Mouse (Mus musculus): ENCODE measurements around the gene Olfr1392. TPM values are rescaled to one million over a fixed set of nuclear protein-coding genes. Genes with fewer than 3 reads are reported as not detected.

Gene Olfr1392
- polyA plus RNA-seq, 1 experiment: 0.09 TPM

GRCm38 (mm10) chr11:49250422-49251379, 34.4 kb upstream of the Olfr1392 start:
- peaks cover 37% of the 10 kb centered on the region for H3K4me1 ChIP-seq (ENCODE audit: control insufficient read depth, insufficient read depth, low read length)
- peak overlapping the region; percentile 75 for H3K4me3 ChIP-seq (replicated peaks; ENCODE audit: extremely low read depth, low read depth, low read length)
- 0 out of 2 replicates have a peak, but pooled peaks have one; percentile 5 for TF ChIP-seq CTCF (IDR thresholded peaks at IDR 0.05; ENCODE audit: insufficient read depth, low read length)
- peak; percentile 95 for TF ChIP-seq POLR2A (IDR thresholded peaks at IDR 0.05; ENCODE audit: borderline replicate concordance, extremely low read depth, low read depth, low read length)
- WGBS: under 1% methylated on average over 45 of the region's 45 CpGs
- peak; percentile 95 for DNase-seq

GRCm38 (mm10) chr11:49251380-49251761, 33.7 kb upstream of the Olfr1392 start:
- Histone ChIP-seq H3K4me3 (replicated peaks; ENCODE audit: extremely low read depth, low read depth, low read length) (peak overlapping the region; percentile 75), H3K4me1 (ENCODE audit: control insufficient read depth, insufficient read depth, low read length) (peaks cover 34% of the 10 kb centered on the region)
- no peak for TF ChIP-seq POLR2A (IDR thresholded peaks at IDR 0.05; ENCODE audit: borderline replicate concordance, extremely low read depth, low read depth, low read length)
- TF ChIP-seq CTCF (IDR thresholded peaks at IDR 0.05; ENCODE audit: insufficient read depth, low read length): no peak
- DNase-seq: no peak
- WGBS: 22% methylated on average over 7 of the region's 7 CpGs

GRCm38 (mm10) chr11:49252048-49252447, 33.0 kb upstream of the Olfr1392 start:
- WGBS: 28% methylated on average over 5 of the region's 5 CpGs
- TF ChIP-seq CTCF (IDR thresholded peaks at IDR 0.05; ENCODE audit: insufficient read depth, low read length): no peak
- TF ChIP-seq POLR2A (IDR thresholded peaks at IDR 0.05; ENCODE audit: borderline replicate concordance, extremely low read depth, low read depth, low read length): no peak
- Histone ChIP-seq H3K4me3 (replicated peaks; ENCODE audit: extremely low read depth, low read depth, low read length) (peak overlapping the region; percentile 38), H3K4me1 (ENCODE audit: control insufficient read depth, insufficient read depth, low read length) (peaks cover 30% of the 10 kb centered on the region)
- no peak for DNase-seq

- Histone ChIP-seq H3K4me1 (ENCODE audit: control insufficient read depth, insufficient read depth, low read length) (peaks cover 26% of the 10 kb centered on the region), H3K4me3 (replicated peaks; ENCODE audit: extremely low read depth, low read depth, low read length) (no peak overlapping the region)
- no peak for TF ChIP-seq CTCF (IDR thresholded peaks at IDR 0.05; ENCODE audit: insufficient read depth, low read length)
- DNase-seq: no peak
- WGBS: 38% methylated on average over 6 of the region's 6 CpGs
Measured at GRCm38 (mm10) chr11:49253035-49253434, 32.0 kb upstream of the Olfr1392 start.

GRCm38 (mm10) chr11:49259296-49259695, 25.8 kb upstream of the Olfr1392 start:
- DNase-seq: no peak
- WGBS: 76% methylated on average over 2 of the region's 2 CpGs
- Histone ChIP-seq H3K4me3 (replicated peaks; ENCODE audit: extremely low read depth, low read depth, low read length) (no peak overlapping the region), H3K4me1 (ENCODE audit: control insufficient read depth, insufficient read depth, low read length) (peaks cover 19% of the 10 kb centered on the region)
- TF ChIP-seq CTCF (IDR thresholded peaks at IDR 0.05; ENCODE audit: insufficient read depth, low read length) (no peak), POLR2A (IDR thresholded peaks at IDR 0.05; ENCODE audit: borderline replicate concordance, extremely low read depth, low read depth, low read length) (no peak)

GRCm38 (mm10) chr11:49259829-49260228, 25.3 kb upstream of the Olfr1392 start:
- 0% methylated on average over 1 of the region's 1 CpGs for WGBS

GRCm38 (mm10) chr11:49260598-49261312, 24.3 kb upstream of the Olfr1392 start:
- no peak for DNase-seq
- WGBS: 57% methylated on average over 21 of the region's 21 CpGs
- TF ChIP-seq CTCF (IDR thresholded peaks at IDR 0.05; ENCODE audit: insufficient read depth, low read length) (no peak), POLR2A (IDR thresholded peaks at IDR 0.05; ENCODE audit: borderline replicate concordance, extremely low read depth, low read depth, low read length) (no peak)
- Histone ChIP-seq H3K4me3 (replicated peaks; ENCODE audit: extremely low read depth, low read depth, low read length) (no peak overlapping the region), H3K4me1 (ENCODE audit: control insufficient read depth, insufficient read depth, low read length) (peaks cover 19% of the 10 kb centered on the region)

More at GRCm38 (mm10) chr11:49259829-49260228, 25.3 kb upstream of the Olfr1392 start:
- DNase-seq: no peak
- TF ChIP-seq POLR2A (IDR thresholded peaks at IDR 0.05; ENCODE audit: borderline replicate concordance, extremely low read depth, low read depth, low read length) (no peak), CTCF (IDR thresholded peaks at IDR 0.05; ENCODE audit: insufficient read depth, low read length) (no peak)
- Histone ChIP-seq H3K4me3 (replicated peaks; ENCODE audit: extremely low read depth, low read depth, low read length) (no peak overlapping the region), H3K4me1 (ENCODE audit: control insufficient read depth, insufficient read depth, low read length) (peaks cover 19% of the 10 kb centered on the region)

GRCm38 (mm10) chr11:49261313-49261855, 23.7 kb upstream of the Olfr1392 start:
- Histone ChIP-seq H3K4me1 (ENCODE audit: control insufficient read depth, insufficient read depth, low read length) (peaks cover 19% of the 10 kb centered on the region), H3K4me3 (replicated peaks; ENCODE audit: extremely low read depth, low read depth, low read length) (no peak overlapping the region)
- WGBS: 91% methylated on average over 14 of the region's 14 CpGs
- DNase-seq: no peak
- TF ChIP-seq POLR2A (IDR thresholded peaks at IDR 0.05; ENCODE audit: borderline replicate concordance, extremely low read depth, low read depth, low read length) (no peak), CTCF (IDR thresholded peaks at IDR 0.05; ENCODE audit: insufficient read depth, low read length) (no peak)

GRCm38 (mm10) chr11:49262286-49262685, 22.8 kb upstream of the Olfr1392 start:
- WGBS: 83% methylated on average over 5 of the region's 5 CpGs
- no peak for TF ChIP-seq CTCF (IDR thresholded peaks at IDR 0.05; ENCODE audit: insufficient read depth, low read length)
- no peak for TF ChIP-seq POLR2A (IDR thresholded peaks at IDR 0.05; ENCODE audit: borderline replicate concordance, extremely low read depth, low read depth, low read length)
- DNase-seq: no peak
- Histone ChIP-seq H3K4me1 (ENCODE audit: control insufficient read depth, insufficient read depth, low read length) (peaks cover 19% of the 10 kb centered on the region), H3K4me3 (replicated peaks; ENCODE audit: extremely low read depth, low read depth, low read length) (no peak overlapping the region)
